Mouse (Mus musculus): ENCODE results near the gene Emb. TPM values are rescaled to one million over a fixed set of nuclear protein-coding genes. Genes with fewer than 3 reads are reported as not detected.

The Emb gene
- total and polyA plus RNA-seq, 3 experiments = 0.60 to 2.1 (median 1.2) TPM

- no peak for DNase-seq (ENCODE audit: extremely low read depth)
- dilution Hi-C loops (cut with MboI; ENCODE audit: extremely low pct_ligation_motif_present, extremely low pct_unique_long_range_greater_than_20kb, low sequenced_read_pairs) = no loop called here
- H3K27ac ChIP-seq (ENCODE audit: insufficient read depth, low read depth) = peak overlapping the region; percentile 38; the same call in 1 of the 2 replicates
Measured at GRCm38 (mm10) chr13:117237111-117237510, 28.8 kb downstream of the Emb start.

GRCm38 (mm10) chr13:117242063-117242462 is 33.7 kb downstream of the Emb start:
- Histone ChIP-seq H3K36me3 (replicated peaks in 1 of 2; ENCODE audit: control insufficient read depth in 1 of 2, insufficient read depth in 1 of 2, low read length in 1 of 2) (no peaks in the 10 kb centered on the region), H3K4me1 (ENCODE audit: control insufficient read depth in 1 of 2, insufficient read depth in 2 of 2) (no peaks in the 10 kb centered on the region), H3K27me3 (replicated peaks) (no peaks in the 10 kb centered on the region), H3K4me3 (replicated peaks in 1 of 3; ENCODE audit: low read depth in 2 of 3, low read length in 2 of 3, poor library complexity in 1 of 3) (no peak overlapping the region), H3K9ac (ENCODE audit: insufficient read depth, low read depth) (no peak overlapping the region), H3K79me2 (replicated peaks; ENCODE audit: control insufficient read depth, extremely low read depth, insufficient read depth, poor library complexity, severe bottlenecking) (no peaks in the 10 kb centered on the region), H3K4me2 (ENCODE audit: insufficient read depth, low read depth, poor library complexity, severe bottlenecking) (no peak overlapping the region), H3K27ac (ENCODE audit: insufficient read depth, low read depth) (no peak overlapping the region), H3K9me3 (replicated peaks; ENCODE audit: low read length) (peaks cover 64% of the 10 kb centered on the region)
- dilution Hi-C loops (cut with MboI; ENCODE audit: extremely low pct_ligation_motif_present, extremely low pct_unique_long_range_greater_than_20kb, low sequenced_read_pairs) (no loop called here), in situ Hi-C loops (cut with MboI; ENCODE audit: low pct_ligation_motif_present, low pct_unique_long_range_greater_than_20kb, low sequenced_read_pairs) (no loop called here)
- TF ChIP-seq MAX (IDR thresholded peaks at IDR 0.05; ENCODE audit: low read length) (no peak), TBP (conservative IDR thresholded peaks at IDR 0.05; ENCODE audit: low read depth, low read length) (no peak), POLR2AphosphoS2 (IDR thresholded peaks at IDR 0.05; ENCODE audit: low read depth, low read length) (no peak), ZKSCAN1 (IDR thresholded peaks at IDR 0.05; ENCODE audit: borderline replicate concordance, low read depth, low read length) (no peak), MEF2A (IDR thresholded peaks at IDR 0.05; ENCODE audit: borderline replicate concordance, low read depth, low read length) (no peak), BHLHE40 (IDR thresholded peaks at IDR 0.05; ENCODE audit: low read depth, low read length) (no peak), GABPA (IDR thresholded peaks at IDR 0.05; ENCODE audit: insufficient replicate concordance, low read depth, low read length) (no peak), JUN (IDR thresholded peaks at IDR 0.05; ENCODE audit: insufficient read depth, low read depth, low read length) (no peak)
- DNase-seq (ENCODE audit: extremely low read depth) = no peak

More at GRCm38 (mm10) chr13:117237111-117237510, 28.8 kb downstream of the Emb start:
- Histone ChIP-seq H3K9me3 (replicated peaks; ENCODE audit: low read length) (peaks cover 58% of the 10 kb centered on the region), H3K4me1 (ENCODE audit: control insufficient read depth in 1 of 2, insufficient read depth in 2 of 2) (no peaks in the 10 kb centered on the region), H3K4me3 (replicated peaks in 1 of 3; ENCODE audit: low read depth in 2 of 3, low read length in 2 of 3, poor library complexity in 1 of 3) (no peak overlapping the region), H3K4me2 (ENCODE audit: insufficient read depth, low read depth, poor library complexity, severe bottlenecking) (peak overlapping the region; percentile 1; the same call in 1 of the 2 replicates), H3K9ac (ENCODE audit: insufficient read depth, low read depth) (no peak overlapping the region), H3K27me3 (replicated peaks) (no peaks in the 10 kb centered on the region), H3K36me3 (replicated peaks in 1 of 2; ENCODE audit: control insufficient read depth in 1 of 2, insufficient read depth in 1 of 2, low read length in 1 of 2) (no peaks in the 10 kb centered on the region), H3K79me2 (replicated peaks; ENCODE audit: control insufficient read depth, extremely low read depth, insufficient read depth, poor library complexity, severe bottlenecking) (no peaks in the 10 kb centered on the region)
- TF ChIP-seq EP300 (IDR thresholded peaks at IDR 0.05; ENCODE audit: low read length) = peak; percentile 74
- peak; percentile 92 for TF ChIP-seq IRF4 (IDR thresholded peaks at IDR 0.05; ENCODE audit: low read depth, low read length)
- no peak for TF ChIP-seq CTCF (conservative IDR thresholded peaks at IDR 0.05 in 1 of 2, IDR thresholded peaks at IDR 0.05 in 1 of 2; ENCODE audit: low read depth in 2 of 2, low read length in 2 of 2)
- no peak for TF ChIP-seq ZNF384 (IDR thresholded peaks at IDR 0.05; ENCODE audit: low read depth, low read length)
- TF ChIP-seq USF1 (IDR thresholded peaks at IDR 0.05; ENCODE audit: low read depth, low read length) = no peak
- in situ Hi-C loops (cut with MboI; ENCODE audit: low pct_ligation_motif_present, low pct_unique_long_range_greater_than_20kb, low sequenced_read_pairs) = no loop called here

DNA sequence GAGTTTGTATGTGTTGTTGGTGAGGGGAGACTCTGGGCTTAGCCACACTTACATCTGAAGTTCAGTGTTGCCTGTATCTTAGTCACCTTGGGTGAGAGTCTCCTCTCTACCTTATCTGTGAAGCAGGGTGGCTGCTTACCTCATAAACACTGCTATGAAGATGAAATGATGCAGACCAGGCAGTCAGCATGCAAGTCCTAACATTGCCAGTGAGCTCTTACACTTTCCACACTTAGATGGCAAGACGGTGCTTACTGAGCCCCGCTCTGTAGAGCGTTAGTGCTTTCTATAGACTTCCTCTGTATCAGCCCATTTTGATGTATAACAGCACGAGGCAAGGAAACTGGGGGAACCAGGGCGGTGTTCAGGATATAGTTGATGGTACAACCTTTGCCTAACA is 34.3 kb downstream of the Emb start:
- Histone ChIP-seq H3K27me3 (replicated peaks) (no peaks in the 10 kb centered on the region), H3K27ac (ENCODE audit: insufficient read depth, low read depth) (no peak overlapping the region), H3K4me3 (replicated peaks in 1 of 3; ENCODE audit: low read depth in 2 of 3, low read length in 2 of 3, poor library complexity in 1 of 3) (no peak overlapping the region), H3K4me2 (ENCODE audit: insufficient read depth, low read depth, poor library complexity, severe bottlenecking) (no peak overlapping the region), H3K9ac (ENCODE audit: insufficient read depth, low read depth) (no peak overlapping the region), H3K79me2 (replicated peaks; ENCODE audit: control insufficient read depth, extremely low read depth, insufficient read depth, poor library complexity, severe bottlenecking) (no peaks in the 10 kb centered on the region), H3K9me3 (replicated peaks; ENCODE audit: low read length) (peaks cover 61% of the 10 kb centered on the region), H3K4me1 (ENCODE audit: control insufficient read depth in 1 of 2, insufficient read depth in 2 of 2) (no peaks in the 10 kb centered on the region), H3K36me3 (replicated peaks in 1 of 2; ENCODE audit: control insufficient read depth in 1 of 2, insufficient read depth in 1 of 2, low read length in 1 of 2) (no peaks in the 10 kb centered on the region)
- in situ Hi-C loops (cut with MboI; ENCODE audit: low pct_ligation_motif_present, low pct_unique_long_range_greater_than_20kb, low sequenced_read_pairs) = no loop called here
- no peak for TF ChIP-seq POLR2A (IDR thresholded peaks at IDR 0.05; ENCODE audit: low read depth, low read length)
- TF ChIP-seq NRF1 (IDR thresholded peaks at IDR 0.05; ENCODE audit: low read depth, low read length) = no peak
- DNase-seq (ENCODE audit: extremely low read depth) = no peak
- dilution Hi-C loops (cut with MboI; ENCODE audit: extremely low pct_ligation_motif_present, extremely low pct_unique_long_range_greater_than_20kb, low sequenced_read_pairs) = no loop called here

All from CH12.LX (cell line).